Mouse (Mus musculus) erythroblast, embryonic 14.5 days (primary cell): ENCODE data around the gene En2.

ENCODE experiments used
- GATA1 ChIP-seq: IDR thresholded peaks from 2 replicates; pipeline ENCODE4 v1.6.1; 2012; ENCODE audit warnings: low read length, inconsistent platforms, mixed read lengths
- TAL1 ChIP-seq: IDR thresholded peaks from 3 replicates; pipeline ENCODE4 v1.6.1; 2012; ENCODE audit warnings: low read length, inconsistent platforms, mixed read lengths

- no peak for TF ChIP-seq TAL1
- TF ChIP-seq GATA1, result no peak
These were observed 1.1 kb downstream of the En2 start for GRCm38 (mm10) chr5:28166256-28167231.
